Mouse (Mus musculus) urinary bladder, postnatal 4 days (tissue): ENCODE data around the gene Nudt8.

ENCODE experiments used
- DNase-seq, 2 experiments: peaks; one replicate each; pipeline ENCODE4 v3.0.0; 2021 to 2022; ENCODE audit warnings: low spot score in 2 of 2

Gene Nudt8

GRCm38 (mm10) chr19:4051016-4051415 lies 50.6 kb downstream of the Nudt8 start:
- DNase-seq, result no peak
